Mouse (Mus musculus) right cerebral cortex, adult 2 months (tissue): ENCODE measurements around the gene Epha1.

Experiments
- DNase-seq, 2 experiments: peaks; one replicate each; pipeline ENCODE4 v3.0.0; 2021 to 2022; ENCODE audit warnings: low spot score in 2 of 2

Gene Epha1

DNA sequence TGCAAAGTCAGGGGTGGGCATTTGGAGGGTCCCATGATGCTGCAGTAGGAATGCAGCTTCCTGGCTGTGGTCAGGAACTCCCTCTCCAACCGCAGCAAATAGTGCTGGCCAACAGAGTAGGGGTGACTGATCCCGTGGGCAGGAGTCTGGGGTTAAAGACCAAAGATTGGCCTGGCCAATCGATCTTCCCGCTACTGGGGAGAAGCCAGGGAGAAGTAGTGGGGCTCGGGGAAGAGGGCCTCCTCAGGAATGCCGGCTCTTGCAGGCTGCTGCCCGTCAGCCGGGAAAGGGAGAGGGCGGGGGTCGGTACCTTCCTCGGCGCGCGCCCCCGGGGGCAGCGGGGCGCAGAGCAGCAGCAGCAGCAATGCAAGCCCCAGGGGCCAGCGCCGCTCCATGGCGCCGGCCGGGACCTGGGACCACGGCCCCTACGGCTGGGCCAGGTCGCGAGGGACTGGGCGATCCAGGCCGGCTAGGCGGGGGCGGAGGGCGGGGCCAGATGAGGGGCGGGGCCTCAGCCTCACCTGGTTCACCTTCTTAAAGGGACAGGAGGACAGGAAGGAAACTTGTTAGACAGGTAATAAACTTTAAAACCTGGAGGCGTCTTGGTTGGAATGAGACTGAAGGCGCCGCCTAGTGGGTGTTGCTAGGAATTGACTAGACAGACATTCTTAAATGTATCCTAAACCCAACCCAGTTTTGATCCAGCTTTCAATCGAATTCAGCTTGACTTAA, at the start of gene Epha1:
Gene Epha1 (minus strand): TSS at position 453 of the 732 bp plus-strand sequence.
- peak; percentile 65 to 67 for DNase-seq

DNA sequence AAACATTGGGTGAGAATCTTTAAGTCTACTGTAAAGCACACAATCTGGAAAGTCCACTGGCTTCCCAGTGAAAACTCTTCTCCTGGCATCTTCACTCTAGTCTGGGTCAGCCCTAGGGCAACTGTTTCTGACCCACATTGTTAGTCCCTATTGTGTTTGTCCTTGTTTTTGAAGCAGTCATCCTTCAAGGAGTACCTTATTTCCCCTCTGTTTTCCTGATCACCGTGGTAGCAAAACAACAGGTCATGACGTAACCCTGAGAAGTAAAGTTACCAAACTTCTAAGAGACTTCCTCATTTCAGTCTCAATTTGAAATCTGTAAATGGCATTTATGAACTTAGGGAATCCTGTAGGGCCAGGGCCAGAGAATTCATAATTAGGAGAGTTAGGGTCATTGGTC, 48.4 kb upstream of the Epha1 start:
- DNase-seq: no peak

- no peak for DNase-seq
Measured at GRCm38 (mm10) chr6:42419443-42419842, 46.4 kb upstream of the Epha1 start.

DNA sequence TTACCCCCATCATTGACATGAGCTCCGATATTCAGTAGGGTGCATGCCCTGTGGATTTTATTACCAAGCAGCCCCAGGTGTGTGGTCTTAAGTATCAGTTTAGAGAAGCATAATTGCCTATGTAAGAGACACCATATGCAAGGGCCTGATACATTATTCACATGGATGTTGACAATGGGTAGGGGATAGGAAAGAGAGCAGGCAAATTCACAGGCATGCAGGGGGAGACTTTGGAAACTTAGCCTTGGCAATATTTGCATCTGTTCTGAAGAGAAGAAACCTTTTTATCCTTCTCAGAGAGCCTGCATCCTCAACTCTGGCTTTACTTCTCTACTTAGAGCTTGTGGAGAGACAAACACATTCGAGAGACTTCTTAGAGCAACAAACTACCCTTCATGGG, 32.1 kb upstream of the Epha1 start, which contains the start of gene Tas2r135:
Gene Tas2r135 (plus strand): TSS at position 301 of the 400 bp plus-strand sequence.
- DNase-seq: no peak

- DNase-seq: no peak
Measured at GRCm38 (mm10) chr6:42399938-42400337, 26.9 kb upstream of the Epha1 start, which contains the start of gene Tas2r143. Gene Tas2r143 (plus strand): TSS chr6:42400238.

GRCm38 (mm10) chr6:42398998-42399397, 25.9 kb upstream of the Epha1 start:
- no peak for DNase-seq

DNA sequence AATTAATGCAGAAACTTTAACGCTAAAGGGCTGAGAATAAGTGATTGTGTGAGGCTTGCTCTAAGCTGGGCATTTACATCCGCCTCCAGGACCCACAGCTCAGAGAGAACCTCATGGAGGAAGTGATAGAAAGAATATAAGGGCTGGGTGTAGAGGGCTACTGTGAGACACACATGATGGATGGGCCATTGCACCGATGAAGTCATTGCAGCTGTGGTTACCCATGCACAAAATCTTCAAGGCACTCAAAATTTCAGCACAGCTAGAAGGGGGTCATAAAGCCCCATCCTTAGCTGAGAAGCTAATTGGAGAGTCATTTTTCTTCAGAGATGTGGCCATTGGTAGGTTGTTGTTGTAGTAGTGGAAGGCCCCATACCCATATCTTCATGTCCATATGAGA, 25.2 kb upstream of the Epha1 start:
- no peak for DNase-seq

DNA sequence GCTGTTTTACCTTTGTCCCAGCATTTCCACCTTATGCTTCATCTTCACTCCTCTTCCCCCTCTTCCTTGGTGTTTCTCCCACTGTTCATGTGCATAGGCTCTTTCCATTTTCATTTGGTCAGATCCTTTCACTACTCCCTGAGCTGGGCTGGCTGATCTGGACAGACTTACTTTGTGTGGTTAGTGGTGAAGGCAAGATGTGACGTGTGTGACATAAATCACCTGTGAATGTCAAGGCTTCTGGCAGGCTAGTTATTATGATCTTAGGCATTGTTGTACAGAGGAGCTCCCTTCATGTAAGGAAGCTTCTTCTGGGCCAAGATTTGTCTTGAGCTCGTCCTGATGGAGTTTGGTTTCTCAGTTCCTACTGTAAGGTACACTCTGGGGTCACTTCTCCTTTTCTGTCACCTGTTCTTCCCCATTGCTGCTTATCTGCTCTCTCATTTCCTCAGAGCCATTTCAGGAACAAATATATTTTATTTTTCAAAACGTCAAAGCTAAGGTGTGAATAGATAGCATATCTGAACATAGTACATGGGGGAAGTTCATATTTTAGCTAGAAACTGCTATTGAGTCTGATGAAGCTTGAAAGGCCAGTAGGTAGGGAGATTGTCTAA, 24.1 kb upstream of the Epha1 start:
- DNase-seq: no peak

- no peak for DNase-seq
Measured at GRCm38 (mm10) chr6:42395960-42396809, 23.1 kb upstream of the Epha1 start.

- DNase-seq: no peak
Measured at GRCm38 (mm10) chr6:42391796-42392330, 18.8 kb upstream of the Epha1 start.

DNA sequence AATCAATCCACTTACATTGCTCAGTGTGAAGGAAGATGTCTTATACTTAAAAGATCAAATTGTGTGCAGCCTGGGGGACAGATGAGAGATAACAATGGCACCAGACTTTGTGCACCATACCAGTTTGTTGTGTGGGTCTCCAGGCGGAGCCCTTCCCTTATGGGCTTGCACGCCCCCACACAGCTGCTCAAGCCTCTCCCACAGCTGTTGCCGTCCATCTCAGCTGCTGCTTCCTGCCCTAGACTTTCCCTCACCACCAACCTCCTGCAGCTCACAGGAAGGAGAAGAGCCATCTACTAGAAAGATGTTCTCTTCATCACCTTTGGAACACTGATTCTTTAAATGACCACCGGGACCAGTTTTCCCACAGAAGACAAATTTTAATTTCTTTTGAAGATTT, 12.6 kb upstream of the Epha1 start:
- DNase-seq: peak in 1 of 2 experiments; percentile 39

DNA sequence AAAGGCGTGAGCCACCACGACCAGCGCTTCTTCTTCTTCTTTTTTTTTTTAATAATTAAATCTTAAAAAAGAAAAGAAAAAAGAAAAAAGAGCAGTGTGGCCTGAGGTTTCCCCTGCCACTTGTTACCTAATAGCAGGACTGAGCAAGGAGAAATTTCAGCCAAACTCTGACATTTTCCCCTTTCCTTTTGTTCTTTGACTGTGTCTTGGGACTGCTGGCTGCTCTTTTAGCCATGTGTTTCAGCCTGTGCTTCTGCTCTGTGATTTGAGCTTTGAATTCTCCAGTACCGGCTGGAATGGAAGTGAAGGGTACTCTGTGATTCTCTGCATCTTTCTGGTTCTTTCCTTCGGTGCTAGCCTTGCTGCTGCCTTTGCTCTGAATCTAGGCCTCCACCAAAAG, 10.3 kb upstream of the Epha1 start:
- DNase-seq: no peak

DNA sequence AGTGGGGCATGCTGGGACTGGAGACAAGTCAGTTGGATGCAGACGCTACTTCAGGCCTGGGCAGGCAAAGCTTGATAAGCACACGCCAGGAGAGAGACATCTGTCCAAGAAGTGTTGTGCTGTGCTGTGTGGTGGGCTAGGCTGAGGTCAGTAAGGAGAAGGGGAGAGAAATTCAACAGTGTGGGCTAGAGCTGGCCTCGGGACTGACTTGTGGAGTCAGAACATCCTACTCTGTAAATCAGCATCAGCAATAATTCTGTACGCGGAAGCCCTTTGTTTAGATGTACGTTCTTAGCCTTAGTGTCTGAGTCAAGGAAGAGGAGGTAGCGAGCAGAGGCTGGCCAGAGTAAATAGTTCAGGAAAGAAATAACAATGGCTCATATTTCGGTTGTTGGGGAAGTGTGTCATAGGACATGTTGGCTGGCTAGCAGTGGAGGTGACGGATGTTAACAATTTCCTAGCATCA, 8.9 kb upstream of the Epha1 start:
- no peak for DNase-seq

GRCm38 (mm10) chr6:42381221-42381620, 8.2 kb upstream of the Epha1 start:
- DNase-seq: no peak

- peak in 1 of 2 experiments; percentile 56 for DNase-seq
Measured at GRCm38 (mm10) chr6:42380416-42381144, 7.5 kb upstream of the Epha1 start.

DNA sequence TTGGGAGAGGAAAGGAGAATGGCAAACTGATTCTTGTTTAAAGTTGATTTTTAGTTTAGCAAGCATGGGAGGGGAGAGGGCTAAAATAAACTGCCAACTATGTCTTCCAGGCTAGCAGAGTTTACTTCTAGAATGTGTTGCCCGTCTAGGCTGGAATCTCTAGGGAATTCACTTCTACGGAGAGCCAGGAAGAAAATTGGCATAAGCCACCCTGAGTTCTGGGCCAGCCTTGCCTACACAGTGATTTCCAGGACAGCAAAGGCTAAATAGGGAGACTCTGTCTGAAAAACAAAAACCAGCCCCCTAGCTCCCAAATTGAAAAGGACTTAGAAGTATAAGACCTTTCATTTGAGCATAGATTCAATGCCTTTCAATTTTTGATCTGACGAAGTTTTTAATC, 6.5 kb upstream of the Epha1 start:
- no peak for DNase-seq

DNA sequence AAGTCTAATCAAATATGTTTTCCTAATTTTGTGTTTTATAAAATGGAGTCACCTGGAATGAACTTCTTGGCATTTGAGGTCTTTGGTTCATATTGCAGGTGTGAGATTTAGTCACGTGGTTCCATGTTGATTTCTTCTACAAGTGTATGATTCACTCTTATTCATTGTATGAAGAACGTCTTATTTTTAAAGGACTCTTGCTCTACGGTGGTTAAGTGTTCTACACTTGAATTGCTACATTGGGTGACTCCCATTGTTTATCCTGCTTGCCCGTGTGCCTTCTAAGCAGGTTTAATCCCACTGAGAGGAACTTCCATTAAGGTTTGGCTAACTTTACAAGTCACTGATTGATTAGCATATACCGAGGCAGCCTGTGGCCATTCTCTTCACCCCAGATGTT, 4.2 kb upstream of the Epha1 start:
- DNase-seq: no peak

GRCm38 (mm10) chr6:42376504-42377019, 3.5 kb upstream of the Epha1 start:
- DNase-seq: no peak

- DNase-seq: no peak
Measured at GRCm38 (mm10) chr6:42376016-42376415, 2.9 kb upstream of the Epha1 start.

- no peak for DNase-seq
Measured at GRCm38 (mm10) chr6:42375131-42375530, 2.1 kb upstream of the Epha1 start.

DNA sequence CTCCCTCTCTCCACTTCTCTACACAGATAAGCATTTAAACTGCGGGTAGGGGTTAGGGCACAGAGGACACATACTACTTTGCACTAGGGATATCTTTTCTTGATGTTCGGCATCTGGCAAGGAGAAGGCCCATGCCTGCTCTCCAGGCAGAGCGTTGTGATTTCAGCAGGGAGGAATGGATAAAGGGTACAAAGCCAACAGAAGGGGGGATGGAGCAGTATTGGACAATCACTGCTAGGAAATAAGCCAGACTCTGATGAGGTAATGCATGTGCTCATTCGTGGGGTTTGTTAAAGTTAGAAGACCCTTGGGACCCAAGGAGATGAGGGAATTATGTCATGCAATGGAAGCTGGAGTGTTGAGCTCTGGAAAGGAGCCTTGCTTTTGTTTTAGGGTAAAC, 1.6 kb upstream of the Epha1 start:
- DNase-seq: no peak
